Mouse (Mus musculus): Measurements from ENCODE around the gene Gstm3.

Gene Gstm3

GRCm38 (mm10) chr3:107931134-107931533, 37.9 kb downstream of the Gstm3 start:
- in situ Hi-C loops (cut with MboI; ENCODE audit: low sequenced_read_pairs) = no loop called here

GRCm38 (mm10) chr3:107929731-107930130, 39.4 kb downstream of the Gstm3 start:
- in situ Hi-C loops (cut with MboI; ENCODE audit: low sequenced_read_pairs) = no loop called here

- in situ Hi-C loops (cut with MboI; ENCODE audit: low sequenced_read_pairs) = no loop called here
Measured at GRCm38 (mm10) chr3:107929243-107929642, 39.8 kb downstream of the Gstm3 start.

- in situ Hi-C loops (cut with MboI; ENCODE audit: low sequenced_read_pairs) = no loop called here
Measured at GRCm38 (mm10) chr3:107928691-107929090, 40.4 kb downstream of the Gstm3 start.

GRCm38 (mm10) chr3:107927841-107928240, 41.2 kb downstream of the Gstm3 start:
- in situ Hi-C loops (cut with MboI; ENCODE audit: low sequenced_read_pairs) = no loop called here

GRCm38 (mm10) chr3:107925335-107925734, 43.7 kb downstream of the Gstm3 start:
- in situ Hi-C loops (cut with MboI; ENCODE audit: low sequenced_read_pairs) = no loop called here

- in situ Hi-C loops (cut with MboI; ENCODE audit: low sequenced_read_pairs) = no loop called here
Measured at GRCm38 (mm10) chr3:107920348-107920747, 48.7 kb downstream of the Gstm3 start.

GRCm38 (mm10) chr3:107917783-107918408, 51.2 kb downstream of the Gstm3 start:
- in situ Hi-C loops (cut with MboI; ENCODE audit: low sequenced_read_pairs) = no loop called here

GRCm38 (mm10) chr3:107917097-107917496, 52.0 kb downstream of the Gstm3 start:
- in situ Hi-C loops (cut with MboI; ENCODE audit: low sequenced_read_pairs) = no loop called here

- in situ Hi-C loops (cut with MboI; ENCODE audit: low sequenced_read_pairs) = no loop called here
Measured at GRCm38 (mm10) chr3:107916674-107917073, 52.4 kb downstream of the Gstm3 start.
